Mouse (Mus musculus): ENCODE measurements around the gene Prpf31. TPM values are rescaled to one million over a fixed set of nuclear protein-coding genes. Genes with fewer than 3 reads are reported as not detected.
"Not testable (repeated sequence)": the region's sequence is repeated elsewhere in the genome, so short reads cannot be mapped to it uniquely, and the experiment has no call there.

Gene Prpf31
- 47.0 and 49.1 TPM in 2 replicates for polyA plus RNA-seq (2015; fragmentation: Nextera tagmentation; extraction: Ambion mirVana)

- H3K4me3 ChIP-seq (replicated peaks) = peak within 1 kb of the TSS; percentile 78
- under 1% methylated on average over 47 of the region's 47 CpGs for WGBS (ENCODE audit: insufficient replicate concordance)
- peak; percentile 89 for ATAC-seq (ENCODE audit: insufficient read depth)
- H3K27me3 ChIP-seq = no peaks in the 10 kb centered on the region
- peak within 1 kb of the TSS; percentile 75 for H3K9ac ChIP-seq
- H3K9me3 ChIP-seq (replicated peaks) = no peaks in the 10 kb centered on the region
- H3K4me1 ChIP-seq (replicated peaks) = peaks cover 25% of the 10 kb centered on the region
- H3K36me3 ChIP-seq (replicated peaks) = peaks cover 43% of the 10 kb centered on the region
- H3K27ac ChIP-seq (replicated peaks) = peak within 1 kb of the TSS; percentile 91
- H3K4me2 ChIP-seq = peak within 1 kb of the TSS; percentile 93
These were observed at the start of gene Prpf31, which contains the start of gene Tfpt for GRCm38 (mm10) chr7:3629543-3630477. Gene Prpf31, plus strand, starts transcription at chr7:3629985. Gene Tfpt, minus strand, starts transcription at chr7:3629929.

GRCm38 (mm10) chr7:3580029-3580428, 49.8 kb upstream of the Prpf31 start:
- Histone ChIP-seq H3K36me3 (replicated peaks) (no peaks in the 10 kb centered on the region), H3K9me3 (replicated peaks) (no peaks in the 10 kb centered on the region), H3K4me3 (replicated peaks) (no peak overlapping the region), H3K27ac (replicated peaks) (no peak overlapping the region), H3K27me3 (no peaks in the 10 kb centered on the region), H3K4me1 (replicated peaks) (no peaks in the 10 kb centered on the region), H3K9ac (no peak overlapping the region), H3K4me2 (no peak overlapping the region)
- WGBS (ENCODE audit: insufficient replicate concordance) = 35% methylated on average over 2 of the region's 2 CpGs
- no peak for ATAC-seq (ENCODE audit: insufficient read depth)

- Histone ChIP-seq H3K9ac (no peak overlapping the region), H3K27me3 (no peaks in the 10 kb centered on the region), H3K4me3 (replicated peaks) (no peak overlapping the region), H3K36me3 (replicated peaks) (no peaks in the 10 kb centered on the region), H3K4me1 (replicated peaks) (no peaks in the 10 kb centered on the region), H3K9me3 (replicated peaks) (no peaks in the 10 kb centered on the region), H3K27ac (replicated peaks) (no peak overlapping the region), H3K4me2 (no peak overlapping the region)
- no peak for ATAC-seq (ENCODE audit: insufficient read depth)
- 4% methylated on average over 6 of the region's 6 CpGs for WGBS (ENCODE audit: insufficient replicate concordance)
These were observed 44.0 kb upstream of the Prpf31 start for GRCm38 (mm10) chr7:3585763-3586162.

GRCm38 (mm10) chr7:3586255-3586654, 43.5 kb upstream of the Prpf31 start:
- no peak overlapping the region for H3K9ac ChIP-seq
- 13% methylated on average over 5 of the region's 5 CpGs for WGBS (ENCODE audit: insufficient replicate concordance)
- H3K4me2 ChIP-seq = no peak overlapping the region
- no peaks in the 10 kb centered on the region for H3K9me3 ChIP-seq (replicated peaks)
- no peak for ATAC-seq (ENCODE audit: insufficient read depth)
- H3K4me3 ChIP-seq (replicated peaks) = no peak overlapping the region
- H3K27me3 ChIP-seq = no peaks in the 10 kb centered on the region
- H3K36me3 ChIP-seq (replicated peaks) = no peaks in the 10 kb centered on the region
- H3K27ac ChIP-seq (replicated peaks) = no peak overlapping the region
- no peaks in the 10 kb centered on the region for H3K4me1 ChIP-seq (replicated peaks)

GRCm38 (mm10) chr7:3587292-3587691, 42.5 kb upstream of the Prpf31 start:
- Histone ChIP-seq H3K27ac (replicated peaks) (no peak overlapping the region), H3K4me1 (replicated peaks) (no peaks in the 10 kb centered on the region), H3K4me3 (replicated peaks) (no peak overlapping the region), H3K27me3 (no peaks in the 10 kb centered on the region), H3K9me3 (replicated peaks) (no peaks in the 10 kb centered on the region), H3K9ac (no peak overlapping the region), H3K36me3 (replicated peaks) (no peaks in the 10 kb centered on the region), H3K4me2 (no peak overlapping the region)
- no peak for ATAC-seq (ENCODE audit: insufficient read depth)
- 68% methylated on average over 1 of the region's 1 CpGs for WGBS (ENCODE audit: insufficient replicate concordance)

GRCm38 (mm10) chr7:3590550-3590949, 39.2 kb upstream of the Prpf31 start:
- no peak for ATAC-seq (ENCODE audit: insufficient read depth)
- H3K9me3 ChIP-seq (replicated peaks) = no peaks in the 10 kb centered on the region
- WGBS (ENCODE audit: insufficient replicate concordance) = 44% methylated on average over 3 of the region's 3 CpGs

GRCm38 (mm10) chr7:3591534-3591933, 38.3 kb upstream of the Prpf31 start:
- Histone ChIP-seq H3K27me3 (no peaks in the 10 kb centered on the region), H3K9me3 (replicated peaks) (no peaks in the 10 kb centered on the region), H3K4me2 (no peak overlapping the region), H3K36me3 (replicated peaks) (no peaks in the 10 kb centered on the region), H3K4me1 (replicated peaks) (peaks cover 4% of the 10 kb centered on the region; the same call in 1 of the 2 replicates), H3K4me3 (replicated peaks) (no peak overlapping the region), H3K9ac (no peak overlapping the region), H3K27ac (replicated peaks) (no peak overlapping the region)
- 41% methylated on average over 1 of the region's 1 CpGs for WGBS (ENCODE audit: insufficient replicate concordance)
- no peak for ATAC-seq (ENCODE audit: insufficient read depth)

More at GRCm38 (mm10) chr7:3590550-3590949, 39.2 kb upstream of the Prpf31 start:
- H3K36me3 ChIP-seq (replicated peaks) = no peaks in the 10 kb centered on the region
- no peak overlapping the region for H3K4me2 ChIP-seq
- no peaks in the 10 kb centered on the region for H3K27me3 ChIP-seq
- no peak overlapping the region for H3K27ac ChIP-seq (replicated peaks)
- H3K4me1 ChIP-seq (replicated peaks) = peaks cover 4% of the 10 kb centered on the region; the same call in 1 of the 2 replicates
- H3K4me3 ChIP-seq (replicated peaks) = no peak overlapping the region
- H3K9ac ChIP-seq = no peak overlapping the region

GRCm38 (mm10) chr7:3593855-3594254, 35.9 kb upstream of the Prpf31 start:
- H3K27me3 ChIP-seq = no peaks in the 10 kb centered on the region
- no peak for ATAC-seq (ENCODE audit: insufficient read depth)

GRCm38 (mm10) chr7:3594686-3595085, 35.1 kb upstream of the Prpf31 start:
- peak; percentile 44; the same call in 1 of the 2 replicates for ATAC-seq (ENCODE audit: insufficient read depth)
- Histone ChIP-seq H3K27me3 (no peaks in the 10 kb centered on the region), H3K36me3 (replicated peaks) (no peaks in the 10 kb centered on the region), H3K4me3 (replicated peaks) (peak overlapping the region; percentile 42), H3K4me2 (peak overlapping the region; percentile 60), H3K9ac (no peak overlapping the region), H3K9me3 (replicated peaks) (no peaks in the 10 kb centered on the region), H3K27ac (replicated peaks) (no peak overlapping the region), H3K4me1 (replicated peaks) (peaks cover 4% of the 10 kb centered on the region; the same call in 1 of the 2 replicates)
- WGBS (ENCODE audit: insufficient replicate concordance) = 8% methylated on average over 5 of the region's 5 CpGs

More at GRCm38 (mm10) chr7:3593855-3594254, 35.9 kb upstream of the Prpf31 start:
- Histone ChIP-seq H3K9ac (no peak overlapping the region), H3K9me3 (replicated peaks) (no peaks in the 10 kb centered on the region), H3K27ac (replicated peaks) (no peak overlapping the region), H3K4me2 (no peak overlapping the region), H3K4me1 (replicated peaks) (peaks cover 4% of the 10 kb centered on the region; the same call in 1 of the 2 replicates), H3K36me3 (replicated peaks) (no peaks in the 10 kb centered on the region), H3K4me3 (replicated peaks) (no peak overlapping the region)

GRCm38 (mm10) chr7:3595146-3595545, 34.6 kb upstream of the Prpf31 start:
- H3K9me3 ChIP-seq (replicated peaks) = no peaks in the 10 kb centered on the region
- WGBS (ENCODE audit: insufficient replicate concordance) = 12% methylated on average over 9 of the region's 9 CpGs
- no peaks in the 10 kb centered on the region for H3K27me3 ChIP-seq
- peak overlapping the region; percentile 60 for H3K4me2 ChIP-seq
- H3K4me3 ChIP-seq (replicated peaks) = peak overlapping the region; percentile 42
- no peak overlapping the region for H3K9ac ChIP-seq
- peak; percentile 70 for ATAC-seq (ENCODE audit: insufficient read depth)
- H3K27ac ChIP-seq (replicated peaks) = no peak overlapping the region
- H3K36me3 ChIP-seq (replicated peaks) = no peaks in the 10 kb centered on the region
- H3K4me1 ChIP-seq (replicated peaks) = peaks cover 4% of the 10 kb centered on the region; the same call in 1 of the 2 replicates

GRCm38 (mm10) chr7:3597755-3598154, 32.0 kb upstream of the Prpf31 start:
- 21% methylated on average over 1 of the region's 1 CpGs for WGBS (ENCODE audit: insufficient replicate concordance)
- not testable (repeated sequence) for ATAC-seq (ENCODE audit: insufficient read depth)

More at GRCm38 (mm10) chr7:3597755-3598154, 32.0 kb upstream of the Prpf31 start:
- H3K4me1 ChIP-seq (replicated peaks); H3K4me2 ChIP-seq; H3K9me3 ChIP-seq (replicated peaks); H3K4me3 ChIP-seq (replicated peaks); H3K27me3 ChIP-seq; H3K27ac ChIP-seq (replicated peaks); H3K36me3 ChIP-seq (replicated peaks); H3K9ac ChIP-seq: not testable (repeated sequence)

All from liver, embryonic 15.5 days (tissue).